Mouse (Mus musculus): Measurements from ENCODE around the gene Vmp1. TPM values are rescaled to one million over a fixed set of nuclear protein-coding genes. Genes with fewer than 3 reads are reported as not detected.

Vmp1 gene
- polyA plus RNA-seq, 1 experiment from 2014 or later, result 88.7 TPM

GRCm38 (mm10) chr11:86574408-86574807 lies 109.2 kb downstream of the Vmp1 start:
- WGBS, result 65% methylated on average over 2 of the region's 2 CpGs
- peaks cover 22% of the 10 kb centered on the region for H3K4me1 ChIP-seq (ENCODE audit: control insufficient read depth, insufficient read depth, low read length)
- H3K9ac ChIP-seq (ENCODE audit: low read length), result no peak overlapping the region
- no peak overlapping the region for H3K4me3 ChIP-seq (ENCODE audit: low read depth, low read length)
- DNase-seq (ENCODE audit: low spot score) (no peak), ATAC-seq (ENCODE audit: insufficient number of reproducible peaks, low FRiP score, low TSS enrichment, low read depth) (no peak)
- no peaks in the 10 kb centered on the region for H3K36me3 ChIP-seq (ENCODE audit: control insufficient read depth, insufficient read depth, low read length)
- no peak overlapping the region for H3K4me2 ChIP-seq (ENCODE audit: low read depth, severe bottlenecking)
- H3K9me3 ChIP-seq (ENCODE audit: control insufficient read depth, low read length), result no peaks in the 10 kb centered on the region
- no peaks in the 10 kb centered on the region for H3K27me3 ChIP-seq (ENCODE audit: control insufficient read depth, insufficient read depth, low read length)
- no peak overlapping the region for H3K27ac ChIP-seq (replicated peaks; ENCODE audit: low read depth, low read length)

- no peaks in the 10 kb centered on the region for H3K27me3 ChIP-seq (ENCODE audit: control insufficient read depth, insufficient read depth, low read length)
- H3K4me2 ChIP-seq (ENCODE audit: low read depth, severe bottlenecking), result no peak overlapping the region
- H3K4me1 ChIP-seq (ENCODE audit: control insufficient read depth, insufficient read depth, low read length), result peaks cover 22% of the 10 kb centered on the region
- H3K27ac ChIP-seq (replicated peaks; ENCODE audit: low read depth, low read length), result no peak overlapping the region
- 96% methylated on average over 6 of the region's 6 CpGs for WGBS
- DNase-seq (ENCODE audit: low spot score) (no peak), ATAC-seq (ENCODE audit: insufficient number of reproducible peaks, low FRiP score, low TSS enrichment, low read depth) (no peak)
- H3K9ac ChIP-seq (ENCODE audit: low read length), result no peak overlapping the region
- no peaks in the 10 kb centered on the region for H3K9me3 ChIP-seq (ENCODE audit: control insufficient read depth, low read length)
- H3K4me3 ChIP-seq (ENCODE audit: low read depth, low read length), result no peak overlapping the region
- no peaks in the 10 kb centered on the region for H3K36me3 ChIP-seq (ENCODE audit: control insufficient read depth, insufficient read depth, low read length)
Measured at GRCm38 (mm10) chr11:86573646-86574231, 109.9 kb downstream of the Vmp1 start.

- WGBS, result 76% methylated on average over 2 of the region's 2 CpGs
Measured at GRCm38 (mm10) chr11:86572623-86573022, 111.0 kb downstream of the Vmp1 start.

GRCm38 (mm10) chr11:86571871-86572270 lies 111.8 kb downstream of the Vmp1 start:
- no peaks in the 10 kb centered on the region for H3K36me3 ChIP-seq (ENCODE audit: control insufficient read depth, insufficient read depth, low read length)
- no peaks in the 10 kb centered on the region for H3K27me3 ChIP-seq (ENCODE audit: control insufficient read depth, insufficient read depth, low read length)
- no peak overlapping the region; the same call in 1 of the 2 replicates for H3K27ac ChIP-seq (replicated peaks; ENCODE audit: low read depth, low read length)
- no peak overlapping the region for H3K4me2 ChIP-seq (ENCODE audit: low read depth, severe bottlenecking)
- DNase-seq (ENCODE audit: low spot score) (no peak), ATAC-seq (ENCODE audit: insufficient number of reproducible peaks, low FRiP score, low TSS enrichment, low read depth) (no peak)
- 58% methylated on average over 4 of the region's 4 CpGs for WGBS
- no peaks in the 10 kb centered on the region for H3K9me3 ChIP-seq (ENCODE audit: control insufficient read depth, low read length)
- no peak overlapping the region for H3K4me3 ChIP-seq (ENCODE audit: low read depth, low read length)
- H3K9ac ChIP-seq (ENCODE audit: low read length), result no peak overlapping the region
- H3K4me1 ChIP-seq (ENCODE audit: control insufficient read depth, insufficient read depth, low read length), result peaks cover 22% of the 10 kb centered on the region

More at GRCm38 (mm10) chr11:86572623-86573022, 111.0 kb downstream of the Vmp1 start:
- DNase-seq (ENCODE audit: low spot score) (no peak), ATAC-seq (ENCODE audit: insufficient number of reproducible peaks, low FRiP score, low TSS enrichment, low read depth) (no peak)
- Histone ChIP-seq H3K36me3 (ENCODE audit: control insufficient read depth, insufficient read depth, low read length) (no peaks in the 10 kb centered on the region), H3K27ac (replicated peaks; ENCODE audit: low read depth, low read length) (no peak overlapping the region), H3K4me3 (ENCODE audit: low read depth, low read length) (no peak overlapping the region), H3K27me3 (ENCODE audit: control insufficient read depth, insufficient read depth, low read length) (no peaks in the 10 kb centered on the region), H3K9ac (ENCODE audit: low read length) (no peak overlapping the region), H3K9me3 (ENCODE audit: control insufficient read depth, low read length) (no peaks in the 10 kb centered on the region), H3K4me1 (ENCODE audit: control insufficient read depth, insufficient read depth, low read length) (peaks cover 22% of the 10 kb centered on the region), H3K4me2 (ENCODE audit: low read depth, severe bottlenecking) (no peak overlapping the region)

GRCm38 (mm10) chr11:86571047-86571855 lies 112.4 kb downstream of the Vmp1 start:
- H3K27ac ChIP-seq (replicated peaks; ENCODE audit: low read depth, low read length), result peak overlapping the region; percentile 73
- H3K4me1 ChIP-seq (ENCODE audit: control insufficient read depth, insufficient read depth, low read length), result peaks cover 22% of the 10 kb centered on the region
- H3K4me3 ChIP-seq (ENCODE audit: low read depth, low read length), result no peak overlapping the region
- no peak overlapping the region for H3K9ac ChIP-seq (ENCODE audit: low read length)
- 43% methylated on average over 15 of the region's 15 CpGs for WGBS
- no peaks in the 10 kb centered on the region for H3K9me3 ChIP-seq (ENCODE audit: control insufficient read depth, low read length)
- ATAC-seq (ENCODE audit: insufficient number of reproducible peaks, low FRiP score, low TSS enrichment, low read depth), result no peak
- peak; percentile 56 for DNase-seq (ENCODE audit: low spot score)
- H3K4me2 ChIP-seq (ENCODE audit: low read depth, severe bottlenecking), result peak overlapping the region; percentile 16; the same call in 1 of the 2 replicates
- H3K27me3 ChIP-seq (ENCODE audit: control insufficient read depth, insufficient read depth, low read length), result no peaks in the 10 kb centered on the region
- H3K36me3 ChIP-seq (ENCODE audit: control insufficient read depth, insufficient read depth, low read length), result no peaks in the 10 kb centered on the region

- Histone ChIP-seq H3K4me1 (ENCODE audit: control insufficient read depth, insufficient read depth, low read length) (peaks cover 22% of the 10 kb centered on the region), H3K4me3 (ENCODE audit: low read depth, low read length) (no peak overlapping the region), H3K27me3 (ENCODE audit: control insufficient read depth, insufficient read depth, low read length) (no peaks in the 10 kb centered on the region), H3K27ac (replicated peaks; ENCODE audit: low read depth, low read length) (peak overlapping the region; percentile 37; the same call in 1 of the 2 replicates), H3K36me3 (ENCODE audit: control insufficient read depth, insufficient read depth, low read length) (no peaks in the 10 kb centered on the region), H3K9me3 (ENCODE audit: control insufficient read depth, low read length) (no peaks in the 10 kb centered on the region), H3K9ac (ENCODE audit: low read length) (no peak overlapping the region), H3K4me2 (ENCODE audit: low read depth, severe bottlenecking) (peak overlapping the region; percentile 21; the same call in 1 of the 2 replicates)
- DNase-seq (ENCODE audit: low spot score) (peak; percentile 79), ATAC-seq (ENCODE audit: insufficient number of reproducible peaks, low FRiP score, low TSS enrichment, low read depth) (peak; percentile 68; the same call in 1 of the 2 replicates)
- 13% methylated on average over 9 of the region's 9 CpGs for WGBS
Measured at GRCm38 (mm10) chr11:86570261-86570746, 113.3 kb downstream of the Vmp1 start.

GRCm38 (mm10) chr11:86568425-86568824 lies 115.2 kb downstream of the Vmp1 start:
- ATAC-seq (ENCODE audit: insufficient number of reproducible peaks, low FRiP score, low TSS enrichment, low read depth) (no peak), DNase-seq (ENCODE audit: low spot score) (no peak)
- Histone ChIP-seq H3K9me3 (ENCODE audit: control insufficient read depth, low read length) (no peaks in the 10 kb centered on the region), H3K27ac (replicated peaks; ENCODE audit: low read depth, low read length) (no peak overlapping the region), H3K4me3 (ENCODE audit: low read depth, low read length) (no peak overlapping the region), H3K27me3 (ENCODE audit: control insufficient read depth, insufficient read depth, low read length) (no peaks in the 10 kb centered on the region), H3K4me1 (ENCODE audit: control insufficient read depth, insufficient read depth, low read length) (peaks cover 22% of the 10 kb centered on the region), H3K4me2 (ENCODE audit: low read depth, severe bottlenecking) (no peak overlapping the region), H3K9ac (ENCODE audit: low read length) (no peak overlapping the region), H3K36me3 (ENCODE audit: control insufficient read depth, insufficient read depth, low read length) (no peaks in the 10 kb centered on the region)
- WGBS, result 68% methylated on average over 3 of the region's 3 CpGs

- Histone ChIP-seq H3K4me2 (ENCODE audit: low read depth, severe bottlenecking) (no peak overlapping the region), H3K4me1 (ENCODE audit: control insufficient read depth, insufficient read depth, low read length) (no peaks in the 10 kb centered on the region)
- 92% methylated on average over 4 of the region's 4 CpGs for WGBS
Measured at GRCm38 (mm10) chr11:86558258-86558657, 125.4 kb downstream of the Vmp1 start.

More at GRCm38 (mm10) chr11:86558258-86558657, 125.4 kb downstream of the Vmp1 start:
- Histone ChIP-seq H3K36me3 (ENCODE audit: control insufficient read depth, insufficient read depth, low read length) (peaks cover 4% of the 10 kb centered on the region), H3K9ac (ENCODE audit: low read length) (no peak overlapping the region), H3K27me3 (ENCODE audit: control insufficient read depth, insufficient read depth, low read length) (no peaks in the 10 kb centered on the region), H3K9me3 (ENCODE audit: control insufficient read depth, low read length) (no peaks in the 10 kb centered on the region), H3K4me3 (ENCODE audit: low read depth, low read length) (no peak overlapping the region), H3K27ac (replicated peaks; ENCODE audit: low read depth, low read length) (no peak overlapping the region)
- no peak for DNase-seq (ENCODE audit: low spot score)
- no peak for ATAC-seq (ENCODE audit: insufficient number of reproducible peaks, low FRiP score, low TSS enrichment, low read depth)

Measured in limb, embryonic 11.5 days (tissue).